Mouse (Mus musculus): ENCODE results near the gene Mrgprb5.
A peak's percentile ranks its signal among the peaks of the same experiment; 100 is the strongest.
"Not testable (repeated sequence)": the region's sequence is repeated elsewhere in the genome, so short reads cannot be mapped to it uniquely, and the experiment has no call there.

Mrgprb5 gene

DNA sequence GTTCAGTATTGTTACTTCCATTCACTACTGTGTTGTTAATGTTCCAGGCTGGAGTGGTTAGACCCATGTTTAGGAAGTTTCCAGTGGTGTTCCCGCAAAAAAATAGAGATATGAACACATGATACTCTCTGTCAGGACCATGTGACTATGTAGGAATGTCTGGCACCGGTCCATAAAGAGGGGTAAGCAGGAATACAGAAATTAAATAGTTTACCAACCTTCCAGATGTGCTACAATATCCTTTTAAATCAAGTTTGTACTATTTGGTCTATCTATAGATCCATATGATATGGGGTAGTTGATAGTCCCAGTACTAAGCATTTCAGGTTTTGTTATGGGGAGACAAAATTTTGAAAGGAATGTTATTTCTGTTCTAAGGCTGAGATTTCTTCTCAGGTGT, at the start of gene Mrgprb5:
TSS of gene Mrgprb5 (minus strand) at position 101 of the 400 bp plus-strand sequence.
- no peak for DNase-seq (ENCODE audit: low read depth)

DNA sequence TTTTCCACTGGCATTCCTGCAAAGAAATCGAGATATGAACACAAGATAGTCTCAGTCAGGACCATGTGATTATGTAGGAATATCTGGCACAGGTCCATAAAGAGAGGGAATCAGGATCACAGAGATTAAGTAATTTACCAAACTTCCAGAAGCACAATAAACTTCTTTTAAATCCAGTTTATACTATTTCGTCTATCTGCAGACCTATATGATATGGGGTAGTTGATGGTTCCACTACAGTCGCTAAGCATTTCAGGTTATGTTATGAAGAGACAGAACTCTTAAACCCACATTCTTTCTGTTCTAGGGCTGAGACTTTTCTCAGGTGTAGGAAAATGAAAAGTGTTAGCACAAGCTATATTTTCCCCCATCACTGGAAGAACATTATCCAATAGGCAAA, 30.4 kb upstream of the Mrgprb5 start, which contains the start of gene Mrgprb4:
TSS of gene Mrgprb4 (minus strand) at position 101 of the 400 bp plus-strand sequence.
- no peak for DNase-seq (ENCODE audit: low read depth)

DNA sequence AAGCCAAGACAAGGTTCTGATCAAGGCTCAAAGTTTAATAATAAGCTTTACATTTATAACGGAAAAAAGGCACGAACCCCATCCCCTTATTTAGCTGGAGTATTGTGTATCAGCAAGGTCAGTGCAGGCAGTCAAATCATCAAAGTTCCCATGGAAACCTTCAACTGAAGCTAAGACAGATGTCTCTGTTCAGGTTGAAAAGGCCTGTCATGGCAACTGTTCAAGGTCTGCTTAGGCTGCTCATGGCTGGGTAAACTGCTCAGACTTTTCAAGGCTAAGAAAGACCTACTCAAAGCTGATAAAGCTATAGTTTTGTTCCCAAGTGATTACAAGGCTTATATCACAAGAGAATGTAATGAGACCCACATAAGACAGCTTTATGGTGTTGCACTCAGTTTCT, 1.3 kb downstream of the Mrgprb5 start:
- no peak for DNase-seq (ENCODE audit: low read depth)

DNA sequence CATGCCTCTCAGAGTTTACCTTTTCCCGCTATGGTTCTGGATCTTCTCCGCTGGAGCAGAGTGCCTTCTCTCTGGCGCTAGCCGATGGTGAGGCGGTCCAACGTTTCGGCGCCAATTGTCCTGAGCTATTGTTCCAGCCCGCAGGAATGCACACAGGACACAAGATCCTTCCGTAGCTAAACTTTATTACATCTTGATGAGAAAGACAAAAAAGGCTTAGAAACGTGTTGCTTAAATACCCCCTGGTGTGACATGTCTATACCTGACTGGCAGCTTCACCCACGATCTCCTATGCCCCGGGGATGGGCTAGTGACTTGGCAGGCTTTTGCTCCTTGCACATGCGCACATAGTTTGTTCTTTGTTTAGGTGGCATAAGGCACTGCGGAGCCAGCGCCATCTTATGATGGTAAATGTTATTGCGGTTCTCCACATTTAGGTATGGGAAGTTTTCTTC, 30.5 kb downstream of the Mrgprb5 start:
- DNase-seq (ENCODE audit: low read depth), result peak; percentile 64

DNA sequence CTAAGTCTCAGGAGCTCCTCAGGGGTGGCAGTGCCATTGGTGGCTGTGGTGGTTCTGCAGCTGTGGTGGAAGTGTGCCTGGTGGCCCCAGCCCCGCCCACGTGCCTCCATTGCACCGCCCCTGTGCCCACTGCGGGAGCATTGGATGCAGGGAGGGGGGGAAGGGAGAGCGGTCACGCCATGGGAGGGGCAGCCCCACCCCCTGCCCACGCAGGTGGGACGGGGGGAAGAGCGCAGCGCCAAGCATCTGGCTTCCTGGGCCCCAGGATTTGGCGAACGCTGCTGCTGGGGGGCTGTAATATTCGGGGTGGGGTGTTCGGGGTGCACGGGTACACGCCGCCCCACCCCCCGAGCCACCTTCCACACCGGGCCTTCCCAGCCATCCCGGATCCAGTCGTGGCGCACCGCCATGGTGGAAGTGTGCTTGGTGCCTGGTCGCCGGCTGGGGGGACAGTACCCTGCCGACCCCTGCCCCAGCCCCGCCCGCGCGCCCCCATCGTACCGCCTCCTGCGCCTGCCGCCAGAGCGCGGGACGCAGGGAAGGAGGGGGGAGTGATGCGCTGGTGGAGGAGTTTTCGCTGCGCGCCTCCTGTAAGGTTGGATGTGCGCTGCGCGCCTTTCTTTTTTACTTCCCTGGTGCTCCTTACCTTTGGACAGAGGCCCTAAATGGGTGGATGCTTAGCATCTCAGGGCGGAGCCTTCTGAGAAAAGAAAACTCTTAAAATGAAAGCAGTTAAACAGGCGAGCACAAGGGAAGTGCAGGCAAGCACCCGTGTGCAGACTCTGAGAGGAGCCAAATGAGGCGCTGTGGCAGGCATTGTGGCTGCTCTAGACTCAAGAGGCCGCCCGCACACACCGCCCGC, 31.4 kb downstream of the Mrgprb5 start:
- DNase-seq (ENCODE audit: low read depth), result peak; percentile 52

DNA sequence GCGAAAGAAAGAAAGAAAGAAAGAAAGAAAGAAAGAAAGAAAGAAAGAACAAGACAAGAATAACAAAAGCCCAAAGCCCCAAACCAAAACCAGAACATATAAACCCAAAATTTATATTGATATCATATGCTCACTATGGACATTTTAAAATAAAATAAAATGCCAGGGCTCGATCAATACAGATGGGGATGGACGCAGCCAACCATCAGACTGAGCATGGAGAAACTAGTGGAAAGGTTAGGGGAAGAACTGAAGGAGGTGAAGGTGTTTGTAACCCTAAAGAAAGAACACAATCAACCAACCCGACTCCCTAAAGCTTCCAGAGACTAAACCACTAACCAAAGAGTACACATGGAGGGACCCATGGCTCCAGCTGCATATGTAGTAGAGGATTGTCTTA, 36.1 kb downstream of the Mrgprb5 start:
- no peak for DNase-seq (ENCODE audit: low read depth)

DNA sequence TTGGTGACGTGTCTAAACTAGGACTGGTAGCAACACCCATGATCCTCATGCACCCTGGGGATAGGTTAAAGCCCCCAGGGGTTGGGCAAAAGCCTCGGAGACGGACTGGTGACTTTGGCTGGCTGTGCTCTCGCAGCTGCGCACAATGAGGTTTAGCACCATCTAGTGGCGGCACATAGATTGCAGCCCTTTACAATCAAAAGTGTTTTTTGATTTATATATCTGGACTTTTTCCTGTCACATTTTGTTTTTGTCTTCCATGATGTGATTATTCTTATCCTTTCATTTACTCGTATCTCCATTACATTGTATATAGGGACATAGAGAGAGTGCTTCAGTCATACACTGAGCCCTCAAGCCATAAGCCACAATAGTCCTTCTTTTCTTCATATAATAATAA, 36.6 kb downstream of the Mrgprb5 start:
- peak; percentile 30 for DNase-seq (ENCODE audit: low read depth)

DNA sequence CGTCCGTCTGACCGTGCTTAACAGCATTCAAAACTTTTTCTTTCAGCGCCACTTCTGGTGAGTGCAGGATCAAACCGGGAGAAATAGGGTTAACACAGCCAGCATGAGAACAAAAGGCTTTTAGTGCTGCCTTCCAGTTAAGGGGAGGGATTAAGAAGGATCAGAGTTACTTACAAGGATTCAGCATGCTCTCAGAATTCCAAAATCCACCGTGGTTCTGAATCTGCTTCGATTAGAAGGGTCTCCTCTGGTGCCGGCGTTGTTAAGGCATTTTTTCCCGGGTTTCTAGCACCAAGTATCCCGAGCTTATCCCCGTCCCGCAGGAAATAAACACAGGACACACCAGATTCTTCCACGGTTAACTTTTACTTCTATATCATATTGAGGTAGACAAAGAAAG, 37.0 kb downstream of the Mrgprb5 start:
- DNase-seq (ENCODE audit: low read depth), result not testable (repeated sequence)

DNA sequence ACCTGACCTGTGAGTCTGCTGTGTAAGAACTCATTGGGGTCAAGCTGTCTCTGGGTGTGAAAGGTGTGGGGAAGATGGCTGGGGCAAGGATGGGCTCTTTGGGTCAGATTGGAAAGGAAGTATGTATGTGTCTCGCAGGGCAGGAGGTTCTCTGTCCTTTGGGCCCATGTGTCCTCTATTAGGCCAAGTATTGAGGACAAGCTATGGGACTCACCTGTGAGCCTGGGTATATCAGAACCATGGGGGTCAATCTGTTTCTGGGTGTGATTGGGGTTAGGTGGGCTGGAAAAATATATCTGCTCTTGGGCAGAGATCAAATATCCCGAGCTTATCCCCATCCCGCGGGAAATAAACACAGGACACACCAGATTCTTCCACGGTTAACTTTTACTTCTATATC, 45.0 kb downstream of the Mrgprb5 start:
- no peak for DNase-seq (ENCODE audit: low read depth)
